Mouse (Mus musculus): ENCODE measurements around the gene Zmynd15. TPM values are rescaled to one million over a fixed set of nuclear protein-coding genes. Genes with fewer than 3 reads are reported as not detected.

Gene Zmynd15
- polyA plus RNA-seq (2015; fragmentation: Illumina TruSeq; extraction: RNeasy Lipid Tissue Mini Kit (QIAGEN cat#74804); ENCODE audit: insufficient read depth, low replicate concordance) = 4.9 TPM

DNA sequence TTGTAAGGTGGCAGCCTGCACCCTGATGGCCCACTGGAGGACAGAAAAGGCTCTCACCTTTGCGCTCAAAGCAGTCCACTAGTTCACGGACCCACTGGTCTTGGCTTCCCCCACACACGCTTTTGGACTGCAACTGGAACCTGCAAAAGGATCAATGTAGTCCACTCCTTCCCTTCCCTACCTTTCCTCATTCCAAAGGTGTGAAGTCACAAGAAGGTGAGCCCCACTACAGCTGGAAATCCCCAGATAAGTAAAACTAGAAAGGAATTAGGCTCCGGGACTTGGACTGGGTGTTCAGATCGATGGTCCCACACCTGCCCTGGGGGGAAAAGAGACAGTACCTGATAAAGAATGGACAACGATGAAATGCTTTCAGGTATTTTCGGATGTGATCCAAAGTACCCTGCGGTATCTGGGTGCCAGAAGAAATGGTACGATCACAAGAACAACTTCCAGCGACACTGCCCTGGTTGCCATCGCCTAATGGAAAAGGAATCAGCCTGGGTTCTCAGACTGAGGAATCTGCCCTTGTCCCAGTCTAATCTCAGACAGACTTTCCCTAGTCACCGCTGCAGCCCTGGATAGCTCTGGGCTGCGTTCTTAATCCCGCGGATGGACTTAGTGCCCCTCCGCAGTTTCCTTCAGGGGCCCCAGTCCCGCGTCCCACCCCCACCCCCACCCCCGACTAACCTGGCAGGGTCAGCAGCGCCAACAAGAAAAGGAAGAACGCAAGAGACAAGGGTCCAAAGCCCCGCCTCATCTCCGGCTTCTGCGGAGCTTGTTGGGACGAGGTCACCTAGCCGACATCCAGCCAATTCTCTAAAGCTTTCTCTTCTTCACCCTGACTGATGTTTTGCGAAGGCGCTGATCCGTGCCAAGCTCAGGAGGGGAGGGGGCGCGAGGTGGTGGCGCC lies at the start of gene Zmynd15:
Gene Zmynd15, plus strand, starts transcription at position 746 of the 913 bp plus-strand sequence.

DNA sequence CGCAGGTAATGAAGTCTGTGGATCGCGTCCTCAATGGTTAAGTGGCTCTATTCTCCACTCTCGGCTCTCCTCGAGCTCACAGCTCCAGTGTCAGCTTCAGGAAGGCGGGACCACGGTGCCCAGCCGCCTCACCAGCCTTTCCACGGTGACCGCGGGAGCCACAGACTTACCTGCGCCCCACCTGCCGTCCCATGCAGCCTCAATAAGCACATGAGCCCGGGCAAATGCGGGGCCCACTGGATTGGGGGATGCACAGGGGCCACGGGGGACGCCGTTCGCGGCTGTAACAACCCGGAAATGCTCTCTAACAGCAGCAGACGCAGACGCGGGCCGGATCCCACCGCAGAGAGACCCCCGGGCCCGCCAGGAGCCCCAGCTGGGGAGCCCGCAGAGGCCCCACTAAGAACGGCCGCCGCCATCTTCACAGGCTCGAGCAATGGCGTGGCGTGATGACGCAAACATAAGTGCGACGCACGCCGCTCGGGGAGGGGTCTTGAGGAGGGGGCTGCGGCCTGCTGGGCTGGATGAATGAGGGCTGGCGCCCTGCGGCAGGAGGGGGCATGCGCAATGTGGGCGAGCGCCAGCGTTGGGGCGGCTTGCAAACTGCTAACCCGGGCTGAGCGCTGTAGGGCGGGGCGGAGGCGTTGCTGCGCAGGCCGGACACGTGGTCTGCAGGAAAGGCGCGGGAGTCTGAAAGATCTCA lies 49.5 kb upstream of the Zmynd15 start, which contains the start of gene Pelp1:
Gene Pelp1, minus strand, starts transcription at position 438 of the 703 bp plus-strand sequence.

GRCm38 (mm10) chr11:70432048-70432894 lies 27.0 kb upstream of the Zmynd15 start, which contains the start of gene Arrb2:
Arrb2 (plus strand) TSS chr11:70432635.

DNA sequence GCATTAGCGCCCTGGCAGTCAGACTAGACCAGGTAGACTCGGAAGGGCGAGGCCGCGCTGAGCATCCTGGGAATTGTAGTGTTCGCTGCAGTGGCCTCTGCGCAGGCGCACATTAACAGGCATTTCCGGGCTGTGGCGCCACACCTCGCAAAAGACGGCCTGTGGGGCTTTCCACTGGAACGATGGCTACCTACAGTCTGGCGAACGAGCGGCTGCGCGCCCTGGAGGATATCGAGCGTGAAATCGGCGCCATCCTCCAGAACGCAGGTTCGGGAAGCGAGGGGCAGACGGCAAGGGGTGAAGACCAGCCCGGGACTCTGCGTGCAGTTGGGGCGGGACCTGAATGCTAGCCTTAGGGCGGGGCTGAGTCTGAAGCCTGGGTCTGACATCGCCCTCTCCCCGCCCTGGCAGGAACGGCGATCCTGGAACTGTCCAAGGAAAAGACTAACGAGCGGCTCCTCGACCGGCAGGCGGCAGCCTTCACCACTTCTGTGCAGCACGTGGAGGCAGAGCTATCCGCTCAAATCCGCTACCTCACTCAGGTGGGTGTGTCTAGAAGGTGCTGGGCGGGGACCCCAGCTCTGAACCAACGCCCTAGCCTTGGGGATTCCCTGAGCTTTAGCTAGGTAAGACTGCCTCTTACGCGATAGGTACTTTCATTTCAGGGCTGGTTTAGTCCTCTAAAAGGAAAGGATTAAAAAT lies 7.3 kb upstream of the Zmynd15 start, which contains the start of gene Med11:
Gene Med11, plus strand, starts transcription at position 123 of the 702 bp plus-strand sequence.

GRCm38 (mm10) chr11:70459601-70460101 lies 418 bp downstream of the Zmynd15 start, which contains the start of gene Cxcl16:
Cxcl16 (minus strand) TSS chr11:70459984.

GRCm38 (mm10) chr11:70504970-70505369 lies 45.7 kb downstream of the Zmynd15 start, which contains the start of gene Tm4sf5:
Tm4sf5 (plus strand) TSS chr11:70505244.

DNA sequence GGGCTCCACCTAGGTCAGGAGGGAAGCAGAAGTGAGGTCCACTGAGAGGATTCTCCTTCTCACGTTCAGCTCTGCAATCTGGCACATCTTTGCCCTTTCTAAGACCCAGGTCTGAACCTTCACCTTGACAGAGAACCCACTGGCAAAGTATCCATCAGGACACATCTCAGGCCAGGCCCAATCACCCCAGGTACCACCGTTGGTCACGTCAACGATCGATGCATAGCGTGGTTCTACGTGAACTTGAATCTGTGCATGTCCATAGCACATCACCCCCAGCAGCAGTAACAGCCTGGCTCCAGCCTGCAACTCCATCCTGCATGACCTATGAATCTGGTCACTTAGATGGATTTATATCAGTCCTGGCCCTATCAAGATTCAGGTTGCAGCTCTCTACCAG lies 55.1 kb downstream of the Zmynd15 start, which contains the start of gene Vmo1:
Gene Vmo1, minus strand, starts transcription at position 329 of the 400 bp plus-strand sequence.

Other genes with a start within 250 kb of the Zmynd15 start
- not detected for gene Slc16a11, start 246.7 kb upstream of the Zmynd15 start, polyA plus RNA-seq (2015; fragmentation: Illumina TruSeq; extraction: RNeasy Lipid Tissue Mini Kit (QIAGEN cat#74804); ENCODE audit: insufficient read depth, low replicate concordance)
- 4.4 TPM for gene Slc16a13, start 238.4 kb upstream of the Zmynd15 start, polyA plus RNA-seq (2015; fragmentation: Illumina TruSeq; extraction: RNeasy Lipid Tissue Mini Kit (QIAGEN cat#74804); ENCODE audit: insufficient read depth, low replicate concordance)
- 6.9 TPM for gene Bcl6b, start 229.6 kb upstream of the Zmynd15 start, polyA plus RNA-seq (2015; fragmentation: Illumina TruSeq; extraction: RNeasy Lipid Tissue Mini Kit (QIAGEN cat#74804); ENCODE audit: insufficient read depth, low replicate concordance)
- gene 0610010K14Rik, start 221.5 kb upstream of the Zmynd15 start, polyA plus RNA-seq (2015; fragmentation: Illumina TruSeq; extraction: RNeasy Lipid Tissue Mini Kit (QIAGEN cat#74804); ENCODE audit: insufficient read depth, low replicate concordance) = 38.9 TPM
- 2.0 TPM for gene Gm21988, start 219.6 kb upstream of the Zmynd15 start, polyA plus RNA-seq (2015; fragmentation: Illumina TruSeq; extraction: RNeasy Lipid Tissue Mini Kit (QIAGEN cat#74804); ENCODE audit: insufficient read depth, low replicate concordance)
- gene Rnasek, start 219.6 kb upstream of the Zmynd15 start, polyA plus RNA-seq (2015; fragmentation: Illumina TruSeq; extraction: RNeasy Lipid Tissue Mini Kit (QIAGEN cat#74804); ENCODE audit: insufficient read depth, low replicate concordance) = 43.9 TPM
- 8.8 TPM for gene Alox12, start 204.1 kb upstream of the Zmynd15 start, polyA plus RNA-seq (2015; fragmentation: Illumina TruSeq; extraction: RNeasy Lipid Tissue Mini Kit (QIAGEN cat#74804); ENCODE audit: insufficient read depth, low replicate concordance)
- not detected for gene Alox12e, start 136.8 kb upstream of the Zmynd15 start, polyA plus RNA-seq (2015; fragmentation: Illumina TruSeq; extraction: RNeasy Lipid Tissue Mini Kit (QIAGEN cat#74804); ENCODE audit: insufficient read depth, low replicate concordance)
- 0.58 TPM for gene Alox15, start 107.4 kb upstream of the Zmynd15 start, polyA plus RNA-seq (2015; fragmentation: Illumina TruSeq; extraction: RNeasy Lipid Tissue Mini Kit (QIAGEN cat#74804); ENCODE audit: insufficient read depth, low replicate concordance)
- 11.0 TPM for gene Pelp1, start 49.4 kb upstream of the Zmynd15 start, polyA plus RNA-seq (2015; fragmentation: Illumina TruSeq; extraction: RNeasy Lipid Tissue Mini Kit (QIAGEN cat#74804); ENCODE audit: insufficient read depth, low replicate concordance)
- 94.8 TPM for gene Arrb2, start 26.8 kb upstream of the Zmynd15 start, polyA plus RNA-seq (2015; fragmentation: Illumina TruSeq; extraction: RNeasy Lipid Tissue Mini Kit (QIAGEN cat#74804); ENCODE audit: insufficient read depth, low replicate concordance)
- gene Med11, start 7.5 kb upstream of the Zmynd15 start, polyA plus RNA-seq (2015; fragmentation: Illumina TruSeq; extraction: RNeasy Lipid Tissue Mini Kit (QIAGEN cat#74804); ENCODE audit: insufficient read depth, low replicate concordance) = 40.8 TPM
- gene Cxcl16, start 551 bp downstream of the Zmynd15 start, polyA plus RNA-seq (2015; fragmentation: Illumina TruSeq; extraction: RNeasy Lipid Tissue Mini Kit (QIAGEN cat#74804); ENCODE audit: insufficient read depth, low replicate concordance) = 36.3 TPM
- gene Tm4sf5, start 45.8 kb downstream of the Zmynd15 start, polyA plus RNA-seq (2015; fragmentation: Illumina TruSeq; extraction: RNeasy Lipid Tissue Mini Kit (QIAGEN cat#74804); ENCODE audit: insufficient read depth, low replicate concordance) = 2.2 TPM
- gene Vmo1, start 55.2 kb downstream of the Zmynd15 start, polyA plus RNA-seq (2015; fragmentation: Illumina TruSeq; extraction: RNeasy Lipid Tissue Mini Kit (QIAGEN cat#74804); ENCODE audit: insufficient read depth, low replicate concordance) = not detected
- not detected for gene Gltpd2, start 59.8 kb downstream of the Zmynd15 start, polyA plus RNA-seq (2015; fragmentation: Illumina TruSeq; extraction: RNeasy Lipid Tissue Mini Kit (QIAGEN cat#74804); ENCODE audit: insufficient read depth, low replicate concordance)
- gene Psmb6, start 65.9 kb downstream of the Zmynd15 start, polyA plus RNA-seq (2015; fragmentation: Illumina TruSeq; extraction: RNeasy Lipid Tissue Mini Kit (QIAGEN cat#74804); ENCODE audit: insufficient read depth, low replicate concordance) = 92.2 TPM
- gene Gm40193, start 73.5 kb downstream of the Zmynd15 start, polyA plus RNA-seq (2015; fragmentation: Illumina TruSeq; extraction: RNeasy Lipid Tissue Mini Kit (QIAGEN cat#74804); ENCODE audit: insufficient read depth, low replicate concordance) = not detected
- 8.9 TPM for gene Pld2, start 80.6 kb downstream of the Zmynd15 start, polyA plus RNA-seq (2015; fragmentation: Illumina TruSeq; extraction: RNeasy Lipid Tissue Mini Kit (QIAGEN cat#74804); ENCODE audit: insufficient read depth, low replicate concordance)
- 52.0 TPM for gene Mink1, start 103.4 kb downstream of the Zmynd15 start, polyA plus RNA-seq (2015; fragmentation: Illumina TruSeq; extraction: RNeasy Lipid Tissue Mini Kit (QIAGEN cat#74804); ENCODE audit: insufficient read depth, low replicate concordance)
- gene 4930544D05Rik, start 156.4 kb downstream of the Zmynd15 start, polyA plus RNA-seq (2015; fragmentation: Illumina TruSeq; extraction: RNeasy Lipid Tissue Mini Kit (QIAGEN cat#74804); ENCODE audit: insufficient read depth, low replicate concordance) = not detected
- gene Chrne, start 159.8 kb downstream of the Zmynd15 start, polyA plus RNA-seq (2015; fragmentation: Illumina TruSeq; extraction: RNeasy Lipid Tissue Mini Kit (QIAGEN cat#74804); ENCODE audit: insufficient read depth, low replicate concordance) = 0.47 TPM
- 3.7 TPM for gene Gp1ba, start 179.7 kb downstream of the Zmynd15 start, polyA plus RNA-seq (2015; fragmentation: Illumina TruSeq; extraction: RNeasy Lipid Tissue Mini Kit (QIAGEN cat#74804); ENCODE audit: insufficient read depth, low replicate concordance)
- 203 TPM for gene Rnf167, start 187.8 kb downstream of the Zmynd15 start, polyA plus RNA-seq (2015; fragmentation: Illumina TruSeq; extraction: RNeasy Lipid Tissue Mini Kit (QIAGEN cat#74804); ENCODE audit: insufficient read depth, low replicate concordance)
- gene Slc25a11, start 188.0 kb downstream of the Zmynd15 start, polyA plus RNA-seq (2015; fragmentation: Illumina TruSeq; extraction: RNeasy Lipid Tissue Mini Kit (QIAGEN cat#74804); ENCODE audit: insufficient read depth, low replicate concordance) = 93.8 TPM
- 1,849 TPM for gene Pfn1, start 195.2 kb downstream of the Zmynd15 start, polyA plus RNA-seq (2015; fragmentation: Illumina TruSeq; extraction: RNeasy Lipid Tissue Mini Kit (QIAGEN cat#74804); ENCODE audit: insufficient read depth, low replicate concordance)
- 22.1 TPM for gene Eno3, start 197.8 kb downstream of the Zmynd15 start, polyA plus RNA-seq (2015; fragmentation: Illumina TruSeq; extraction: RNeasy Lipid Tissue Mini Kit (QIAGEN cat#74804); ENCODE audit: insufficient read depth, low replicate concordance)
- 38.6 TPM for gene Spag7, start 210.0 kb downstream of the Zmynd15 start, polyA plus RNA-seq (2015; fragmentation: Illumina TruSeq; extraction: RNeasy Lipid Tissue Mini Kit (QIAGEN cat#74804); ENCODE audit: insufficient read depth, low replicate concordance)
- 19.7 TPM for gene Camta2, start 228.7 kb downstream of the Zmynd15 start, polyA plus RNA-seq (2015; fragmentation: Illumina TruSeq; extraction: RNeasy Lipid Tissue Mini Kit (QIAGEN cat#74804); ENCODE audit: insufficient read depth, low replicate concordance)
- 1.0 TPM for gene Inca1, start 240.7 kb downstream of the Zmynd15 start, polyA plus RNA-seq (2015; fragmentation: Illumina TruSeq; extraction: RNeasy Lipid Tissue Mini Kit (QIAGEN cat#74804); ENCODE audit: insufficient read depth, low replicate concordance)
- gene Kif1c, start 241.1 kb downstream of the Zmynd15 start, polyA plus RNA-seq (2015; fragmentation: Illumina TruSeq; extraction: RNeasy Lipid Tissue Mini Kit (QIAGEN cat#74804); ENCODE audit: insufficient read depth, low replicate concordance) = 17.2 TPM